Mouse (Mus musculus): Measurements from ENCODE around the gene Rasgef1b.

DNA sequence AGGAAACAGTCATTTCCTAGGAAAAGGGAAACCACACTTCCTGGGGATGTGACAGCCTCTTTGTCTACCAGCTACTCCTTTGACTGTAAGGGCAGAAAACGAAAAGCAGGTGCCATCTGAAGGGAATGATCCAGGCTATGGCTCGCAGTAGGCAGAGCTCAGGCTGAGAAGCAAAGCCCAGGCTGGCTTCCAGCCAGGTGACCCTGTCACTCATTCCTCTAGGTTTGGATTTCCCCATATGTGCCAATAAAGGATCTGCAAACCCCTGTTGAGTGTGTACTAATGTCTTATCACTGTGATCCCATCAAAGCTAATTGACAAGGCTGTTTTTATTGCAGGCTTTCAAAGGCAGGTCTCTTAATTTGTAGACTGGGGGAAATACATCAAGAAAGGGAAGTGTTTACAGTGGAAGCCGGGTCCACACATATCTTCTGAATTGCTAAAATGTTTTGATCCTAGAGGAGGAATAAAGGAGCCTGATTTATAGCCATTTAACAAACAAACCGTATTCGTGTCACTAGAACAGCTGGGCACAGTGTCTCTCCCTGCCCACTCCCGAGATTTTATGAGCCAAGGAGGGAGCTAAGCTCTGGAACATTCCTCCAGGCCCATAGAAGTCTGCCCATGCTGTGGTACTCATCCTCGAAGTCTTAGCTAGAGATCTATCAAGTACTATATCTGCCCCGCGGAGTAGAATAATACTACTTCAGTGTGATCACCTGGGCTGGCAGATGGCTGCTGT, 449.7 kb downstream of the Rasgef1b start:
- no peak for TF ChIP-seq CTCF (IDR thresholded peaks at IDR 0.05)
- no peak for TF ChIP-seq EP300 (IDR thresholded peaks at IDR 0.05)

All from lung, postnatal 0 days (tissue).